Mouse (Mus musculus) adrenal gland, postnatal 10 days (tissue): ENCODE measurements at regions not wholly inside any gene's neighbourhood (a gene's known extent, or its start where the extent isn't known, plus 50 kb on each side); places are given as distances from the start of the nearest gene placed in this dataset.
A peak's percentile ranks its signal among the peaks of the same experiment; 100 is the strongest.

Source experiments
- DNase-seq: peaks from one replicate; pipeline ENCODE4 v3.0.0; 2021; ENCODE audit warnings: mixed read lengths

DNA sequence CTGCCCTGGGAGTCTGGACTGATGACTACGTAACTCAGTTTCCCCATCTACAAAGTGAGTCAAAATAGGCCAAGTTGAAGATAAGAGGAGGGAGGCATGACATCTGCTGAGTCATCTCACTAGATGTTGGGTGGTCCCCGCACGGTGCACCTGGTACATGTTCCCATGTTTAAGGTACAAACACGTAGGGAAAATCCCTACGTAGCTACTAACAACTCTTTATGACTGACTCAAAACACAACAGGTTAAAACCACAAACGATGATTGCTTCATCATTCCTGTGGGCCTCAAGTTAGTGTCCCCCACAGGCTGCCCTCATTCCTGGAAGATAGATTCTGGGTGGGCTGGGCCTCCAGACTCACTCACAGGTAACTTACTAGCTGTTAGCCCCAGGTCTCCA lies 107.7 kb downstream of the Sox9 start:
- DNase-seq, result no peak

DNA sequence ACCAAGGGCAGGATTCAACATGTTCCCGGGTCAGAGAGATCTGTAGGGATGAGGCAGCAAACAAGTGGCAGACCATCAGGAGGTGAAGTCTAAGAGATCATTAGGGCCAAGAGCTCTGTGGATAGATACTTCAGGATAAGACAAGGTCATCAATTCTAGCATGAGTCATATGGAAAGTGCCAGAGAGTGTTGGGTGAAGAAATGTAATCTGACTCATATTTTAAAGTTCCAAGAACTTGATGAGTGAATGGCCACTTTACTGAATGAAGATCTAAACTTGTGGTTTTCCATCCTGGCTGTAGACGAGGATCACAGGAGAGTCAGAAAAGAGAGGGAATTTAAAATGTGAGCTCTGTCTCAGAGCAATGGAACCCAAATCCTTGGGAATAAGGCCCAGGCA lies 115.6 kb downstream of the Sox9 start:
- no peak for DNase-seq

DNA sequence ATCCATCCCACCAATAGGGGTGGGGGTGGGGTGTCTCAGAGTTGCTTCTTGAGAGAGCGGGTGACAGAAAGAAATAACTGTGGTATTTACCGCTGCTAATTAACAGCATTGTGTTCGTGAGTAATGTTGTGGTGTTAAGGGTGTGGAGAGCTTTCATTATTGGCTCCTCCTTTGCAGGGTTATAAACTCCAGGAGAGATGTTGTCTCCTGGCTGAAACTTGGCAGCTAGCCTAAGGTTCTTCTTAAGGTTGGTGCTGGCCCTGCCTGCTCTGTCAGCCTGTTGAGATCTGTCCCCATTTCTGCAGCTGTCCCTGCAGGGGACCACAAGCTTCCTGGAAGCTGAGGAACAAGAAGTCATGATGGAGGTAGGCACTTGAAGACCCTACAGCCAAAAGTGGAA lies 120.6 kb downstream of the Sox9 start:
- DNase-seq, result no peak

DNA sequence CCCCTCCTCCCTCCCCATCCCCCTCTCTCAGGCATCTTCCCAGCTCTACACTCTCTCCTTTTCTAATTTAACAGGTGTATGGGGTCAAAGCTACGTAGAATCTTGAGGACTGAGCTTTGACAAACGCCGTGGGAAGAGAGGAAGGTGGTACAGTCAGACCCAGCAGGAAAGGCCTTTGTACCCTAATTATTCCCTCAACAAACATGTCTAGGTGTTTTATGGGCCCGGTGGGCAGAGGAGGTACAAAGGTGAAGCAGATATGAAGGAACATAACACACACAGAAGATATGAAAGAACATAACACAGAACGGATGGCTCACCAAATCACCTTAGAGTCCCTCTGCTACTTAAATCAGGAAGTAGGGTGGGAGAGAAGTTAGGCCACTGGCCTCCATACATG lies 128.3 kb downstream of the Sox9 start:
- DNase-seq, result no peak

DNA sequence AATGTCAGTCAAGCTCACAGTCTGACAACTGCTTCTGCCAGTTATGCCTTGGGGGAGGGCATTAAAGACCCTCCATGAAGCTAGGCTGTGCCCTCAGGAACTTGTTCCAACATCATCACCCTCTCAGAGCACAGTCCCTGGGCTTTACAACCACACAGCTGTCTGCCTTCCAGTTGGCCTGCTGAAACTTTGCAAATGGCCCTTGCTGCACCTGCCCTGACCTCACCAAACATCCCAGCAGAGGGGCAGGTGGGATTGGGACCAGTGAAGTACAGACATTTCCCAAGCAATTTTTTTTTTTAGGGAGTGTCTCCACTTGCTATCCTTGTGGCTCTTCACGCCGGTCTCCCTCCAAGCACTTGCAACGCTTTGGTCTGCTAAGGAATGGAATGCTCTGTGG lies 130.9 kb downstream of the Sox9 start:
- DNase-seq, result no peak

DNA sequence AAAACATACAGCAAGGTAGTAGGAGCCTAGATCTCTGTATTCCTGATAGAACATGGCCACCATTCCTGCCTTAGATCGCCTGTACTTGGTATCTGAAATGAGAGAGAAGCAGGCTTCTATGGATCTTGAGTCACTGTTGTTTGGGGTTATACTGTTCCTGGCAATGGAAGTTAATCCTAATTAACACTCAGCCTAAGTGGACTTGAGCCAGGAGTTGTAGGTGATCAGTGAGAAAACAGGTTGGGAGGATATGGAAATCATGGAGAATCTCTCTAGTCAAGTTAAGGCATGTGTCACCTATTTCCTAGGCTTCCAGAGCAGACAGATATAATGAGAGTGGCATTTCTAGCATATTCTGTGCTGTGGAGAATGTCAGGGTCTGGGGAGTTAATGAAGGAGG lies 134.9 kb downstream of the Sox9 start:
- no peak for DNase-seq

DNA sequence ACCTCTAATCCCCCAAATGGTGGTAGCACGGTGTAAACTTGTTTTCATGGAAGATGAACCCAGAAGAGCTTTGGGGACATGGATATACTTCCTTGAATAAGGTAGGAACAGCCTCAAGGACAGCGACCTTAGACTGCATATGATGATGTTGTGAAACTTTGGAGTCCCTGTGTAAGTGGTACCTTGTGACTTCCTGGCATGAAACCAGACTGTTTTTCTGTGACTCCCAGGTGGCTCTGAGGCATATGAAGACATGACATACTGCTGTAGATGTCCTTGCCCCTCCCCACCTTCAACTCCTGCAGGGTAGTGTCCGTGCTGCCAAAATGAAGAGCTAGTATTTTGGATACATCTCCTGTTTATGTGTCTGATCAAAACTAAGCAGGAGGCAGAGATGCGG lies 138.1 kb downstream of the Sox9 start:
- no peak for DNase-seq

DNA sequence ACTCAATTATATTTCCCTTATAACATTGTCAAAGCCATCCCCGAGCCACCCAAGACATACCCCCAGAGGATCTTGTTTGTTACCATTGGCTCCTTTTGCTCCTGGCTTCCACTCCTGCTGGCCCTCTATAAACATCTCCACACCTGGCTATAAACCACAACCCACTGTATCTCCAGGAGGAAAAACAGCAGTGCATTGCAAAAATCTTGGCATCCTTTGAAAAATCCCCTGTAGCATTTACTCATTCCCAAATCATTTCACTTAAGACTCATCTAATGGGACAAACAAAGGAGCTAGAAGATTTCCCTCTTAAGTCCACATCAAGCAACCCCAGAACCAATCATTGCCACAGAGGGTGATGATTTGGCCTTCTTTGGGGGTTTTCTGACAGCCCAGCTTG lies 142.6 kb downstream of the Sox9 start:
- DNase-seq, result no peak

DNA sequence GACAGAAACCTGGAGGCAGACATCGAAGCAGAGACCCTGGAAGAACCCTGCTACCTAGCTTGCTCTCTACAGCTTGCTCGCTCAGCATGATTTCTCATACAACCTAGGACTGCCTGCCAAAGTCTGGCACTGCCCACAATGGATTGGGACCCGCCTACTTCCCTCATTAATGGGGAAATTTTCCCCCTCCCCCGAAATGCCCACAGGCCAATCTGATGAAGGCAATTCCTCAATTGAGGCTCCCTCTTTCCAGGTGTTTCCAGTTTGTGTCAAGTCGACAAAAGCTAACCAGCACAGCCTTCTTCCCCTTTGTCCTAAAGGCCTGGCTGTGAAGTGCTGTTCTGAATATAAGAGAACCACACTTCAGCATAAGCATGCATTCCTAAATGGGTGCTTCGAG lies 143.1 kb downstream of the Sox9 start:
- no peak for DNase-seq

DNA sequence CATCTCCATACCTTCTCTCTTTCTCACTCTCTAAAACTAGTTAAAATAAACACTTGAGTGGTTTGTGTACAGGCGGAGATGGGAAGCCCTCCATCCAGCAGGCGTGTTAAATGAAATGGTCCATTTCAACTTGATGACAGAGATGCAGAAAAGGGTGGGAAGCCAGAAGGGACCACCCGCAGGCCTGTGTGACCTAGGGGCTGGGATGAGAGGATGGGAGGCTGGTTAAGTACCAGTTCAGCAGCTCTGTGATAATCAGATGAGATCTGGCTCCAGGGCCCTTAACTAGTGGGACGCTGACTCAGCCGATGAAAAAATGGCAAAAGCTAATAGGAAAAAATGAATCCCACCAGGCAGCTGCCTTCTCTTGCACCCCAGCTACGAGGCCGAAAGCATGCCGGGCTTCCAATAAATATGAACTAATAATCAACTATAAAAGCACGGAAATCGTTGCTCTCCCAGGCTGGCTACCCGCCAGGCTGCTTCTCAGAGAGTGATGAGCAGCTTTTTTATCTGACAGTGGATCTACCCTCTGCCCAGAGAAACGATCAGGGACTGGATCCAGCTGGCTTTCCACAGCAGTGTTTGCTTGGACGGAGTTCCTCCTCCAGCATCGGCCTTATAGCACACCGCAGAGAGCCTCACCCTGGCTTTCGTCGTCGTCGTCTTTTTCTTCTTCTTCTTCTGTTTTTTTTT lies 144.5 kb downstream of the Sox9 start:
- peak; percentile 47 for DNase-seq

DNA sequence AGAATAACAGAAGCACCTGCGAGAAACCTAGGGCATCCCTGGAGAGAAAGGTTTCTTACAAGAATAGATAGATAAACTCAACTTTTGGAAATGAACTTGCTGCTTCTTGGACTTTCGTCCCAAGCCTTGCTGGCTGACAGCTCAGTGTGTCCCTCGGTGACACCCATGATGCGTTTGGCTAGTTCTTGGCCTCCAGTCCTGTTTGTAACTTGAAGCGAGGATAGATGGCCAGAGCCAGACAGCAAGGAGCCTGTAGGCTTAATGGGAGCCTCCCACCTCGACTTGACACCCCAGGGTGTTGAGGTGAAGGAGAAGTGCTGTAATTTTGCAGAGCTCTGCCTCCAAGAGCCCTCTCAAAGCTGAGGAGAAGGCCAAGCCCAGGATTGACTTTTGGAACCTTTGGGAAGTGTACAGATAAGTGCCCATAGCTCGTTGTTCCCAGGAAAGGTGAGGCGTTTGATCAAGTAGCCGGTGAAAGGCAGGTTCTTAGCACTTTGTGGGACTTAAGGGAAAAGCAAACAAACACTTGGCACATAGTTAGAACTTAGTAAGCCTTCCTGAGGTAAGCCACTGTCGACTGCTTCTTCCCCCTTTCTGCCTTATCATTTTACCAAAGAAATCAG lies 148.3 kb downstream of the Sox9 start:
- no peak for DNase-seq

DNA sequence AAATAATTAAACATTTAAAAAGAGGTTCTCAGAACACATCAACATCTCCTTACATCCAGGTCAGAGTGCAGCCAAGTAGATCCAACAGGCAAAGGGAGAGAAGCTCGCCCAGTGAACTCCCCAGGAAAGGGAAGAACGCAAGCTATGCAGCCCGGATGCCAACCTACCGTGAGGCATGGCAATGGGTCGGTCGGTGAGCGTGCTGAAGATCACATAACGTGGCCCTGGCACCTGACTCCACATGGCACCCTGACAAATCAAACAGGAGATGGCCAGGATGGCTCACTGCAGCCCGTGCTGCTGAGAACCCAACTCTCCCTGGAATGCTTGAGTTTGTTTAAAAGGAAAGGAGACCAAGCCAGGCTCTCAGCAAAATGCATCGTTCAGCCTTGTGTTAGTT lies 156.0 kb downstream of the Sox9 start:
- no peak for DNase-seq

DNA sequence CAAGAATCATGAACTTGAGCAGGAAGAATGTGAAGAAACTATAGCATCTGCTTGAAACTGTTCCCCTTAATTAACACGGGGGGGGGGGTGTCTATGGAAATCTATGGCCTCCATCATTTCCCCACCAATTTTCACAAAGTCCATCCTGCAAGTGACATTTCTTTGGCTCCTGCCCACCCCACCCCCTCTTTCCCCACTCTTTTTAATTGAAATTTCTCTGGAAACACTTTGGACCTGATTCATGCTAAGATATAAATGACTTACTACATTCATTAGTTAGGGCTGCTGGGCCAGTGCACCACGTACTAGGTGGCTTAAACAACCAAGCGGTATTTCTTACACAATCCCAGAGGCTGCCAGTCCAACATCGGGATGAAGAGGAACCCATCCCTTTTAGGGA lies 169.4 kb downstream of the Sox9 start:
- no peak for DNase-seq

DNA sequence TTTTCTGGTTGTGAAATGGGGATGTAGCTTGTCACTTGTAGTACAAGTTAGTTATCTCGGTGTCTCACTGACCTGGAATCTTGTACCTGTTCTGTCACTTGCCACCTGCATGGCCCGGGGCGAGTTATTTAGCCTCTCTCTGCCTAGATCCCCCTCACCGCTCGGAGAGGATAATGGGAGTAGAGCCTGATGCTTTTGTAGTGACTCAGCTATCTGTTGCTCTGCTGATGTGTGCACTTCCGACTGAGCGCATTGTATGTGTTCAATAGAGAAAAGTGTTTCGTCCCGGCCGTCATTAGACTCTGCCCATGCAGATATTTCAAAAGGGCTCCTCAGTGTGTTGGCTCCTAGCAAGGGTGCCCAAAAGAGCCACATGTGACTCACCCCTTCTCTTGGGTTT lies 170.3 kb downstream of the Sox9 start:
- DNase-seq, result no peak

DNA sequence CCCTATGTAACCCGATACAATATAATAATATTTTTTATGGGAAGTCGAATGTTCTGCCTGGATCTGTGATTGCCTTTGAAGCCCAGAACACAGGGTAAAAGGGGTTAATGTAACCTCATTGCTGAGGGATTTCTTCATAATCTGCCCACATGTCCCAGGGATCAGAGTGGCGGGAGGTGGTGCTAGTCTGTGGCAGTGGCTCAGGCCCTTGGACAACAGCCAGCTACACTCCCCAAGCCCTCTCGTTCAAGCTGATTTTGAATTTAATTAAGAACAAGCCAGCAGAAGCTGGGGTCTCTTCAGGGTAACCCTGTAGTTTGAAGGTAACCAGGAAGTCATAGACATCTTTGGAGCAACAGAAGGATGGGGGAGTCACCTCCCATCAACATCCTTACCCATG lies 171.5 kb downstream of the Sox9 start:
- peak; percentile 8 for DNase-seq

DNA sequence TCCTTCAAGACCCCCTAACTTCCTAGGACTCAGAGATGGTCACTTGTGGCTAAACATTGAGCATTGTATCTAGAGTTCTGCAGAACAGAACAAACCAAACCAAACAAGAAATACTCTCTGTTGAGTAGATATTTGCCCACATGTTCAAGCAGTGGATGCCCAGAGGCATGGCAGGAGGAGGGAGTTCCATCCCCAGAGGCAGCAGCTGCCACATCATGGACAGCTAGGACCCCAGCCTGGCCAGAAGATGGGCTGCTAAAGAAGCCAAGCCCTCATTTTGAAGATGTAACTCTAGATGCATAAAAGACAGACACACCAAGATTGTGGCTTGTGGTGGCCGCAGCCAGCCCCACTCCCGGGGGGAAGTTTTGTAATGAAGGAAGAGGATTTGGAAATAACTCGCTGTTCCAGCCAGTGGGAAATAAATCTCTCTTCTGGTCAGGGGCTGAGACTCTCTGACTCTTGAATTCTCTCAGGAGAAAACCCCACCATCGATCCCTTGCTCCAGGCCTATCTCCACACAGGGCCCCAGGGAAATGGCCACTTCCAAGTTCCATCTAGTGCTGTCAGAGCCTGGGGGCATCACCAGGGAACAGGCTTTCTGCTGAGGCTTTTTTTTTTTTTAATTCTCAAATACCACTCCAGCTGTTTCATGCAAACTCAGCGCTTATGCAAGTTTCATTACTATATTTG lies 174.9 kb downstream of the Sox9 start:
- DNase-seq, result peak; percentile 37

DNA sequence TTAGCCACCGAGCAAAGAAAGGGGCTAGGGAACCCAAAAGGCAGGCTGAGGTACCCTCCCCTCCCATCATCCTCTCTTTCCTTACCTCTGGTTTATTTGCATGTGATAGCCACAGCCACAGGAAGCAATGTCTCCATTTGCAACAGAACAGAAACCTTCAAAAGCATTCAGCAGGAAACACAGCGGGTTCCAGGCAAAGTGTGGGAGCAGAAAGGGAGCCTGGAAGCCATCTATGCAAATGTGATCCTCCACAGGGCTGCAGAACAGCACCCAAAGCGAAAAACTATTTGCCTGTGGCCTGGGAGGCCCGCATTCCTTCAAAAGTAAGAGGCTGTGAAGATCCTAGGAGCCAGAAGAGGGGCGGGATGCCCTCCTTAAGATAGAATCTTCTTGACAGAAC lies 177.6 kb downstream of the Sox9 start:
- DNase-seq, result no peak

DNA sequence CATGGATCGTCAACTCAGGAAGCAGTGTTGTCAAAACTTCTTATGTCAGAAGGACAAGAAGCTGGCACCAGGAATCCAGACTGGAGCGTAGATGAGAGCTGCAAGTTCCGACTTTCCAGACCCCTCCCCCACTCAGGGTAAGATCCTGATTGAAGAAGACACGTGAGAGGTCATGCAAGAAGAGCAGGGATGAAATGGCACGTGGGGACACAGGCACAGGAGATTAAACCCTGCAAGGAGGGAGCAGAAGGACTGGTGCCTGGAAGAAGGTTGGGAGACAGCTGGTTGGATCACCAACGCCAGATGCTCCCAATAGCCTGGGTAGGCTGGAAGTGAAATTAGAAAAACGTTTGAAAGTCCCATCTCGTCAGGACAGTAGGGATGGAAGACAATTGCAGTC lies 191.3 kb downstream of the Sox9 start:
- DNase-seq, result no peak

DNA sequence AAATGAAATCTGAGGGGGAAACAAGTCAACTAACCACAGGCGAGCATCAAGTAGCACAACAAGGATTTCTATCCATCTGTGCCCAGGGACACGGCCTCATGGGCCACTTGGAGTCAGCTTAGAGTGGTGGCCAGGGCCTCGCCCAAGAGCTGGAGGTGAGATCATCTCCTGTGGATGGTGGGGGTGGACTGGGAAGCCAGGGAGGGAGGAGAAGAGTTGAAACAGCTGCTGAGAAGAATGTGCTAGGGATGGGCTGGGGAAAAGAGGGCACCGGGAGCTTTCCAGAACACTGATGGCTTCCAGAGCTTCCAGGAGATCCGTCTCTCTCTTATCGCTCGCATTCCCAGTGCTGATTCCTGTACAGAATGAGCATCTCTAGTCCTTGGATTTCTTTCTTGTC lies 192.9 kb downstream of the Sox9 start:
- no peak for DNase-seq

DNA sequence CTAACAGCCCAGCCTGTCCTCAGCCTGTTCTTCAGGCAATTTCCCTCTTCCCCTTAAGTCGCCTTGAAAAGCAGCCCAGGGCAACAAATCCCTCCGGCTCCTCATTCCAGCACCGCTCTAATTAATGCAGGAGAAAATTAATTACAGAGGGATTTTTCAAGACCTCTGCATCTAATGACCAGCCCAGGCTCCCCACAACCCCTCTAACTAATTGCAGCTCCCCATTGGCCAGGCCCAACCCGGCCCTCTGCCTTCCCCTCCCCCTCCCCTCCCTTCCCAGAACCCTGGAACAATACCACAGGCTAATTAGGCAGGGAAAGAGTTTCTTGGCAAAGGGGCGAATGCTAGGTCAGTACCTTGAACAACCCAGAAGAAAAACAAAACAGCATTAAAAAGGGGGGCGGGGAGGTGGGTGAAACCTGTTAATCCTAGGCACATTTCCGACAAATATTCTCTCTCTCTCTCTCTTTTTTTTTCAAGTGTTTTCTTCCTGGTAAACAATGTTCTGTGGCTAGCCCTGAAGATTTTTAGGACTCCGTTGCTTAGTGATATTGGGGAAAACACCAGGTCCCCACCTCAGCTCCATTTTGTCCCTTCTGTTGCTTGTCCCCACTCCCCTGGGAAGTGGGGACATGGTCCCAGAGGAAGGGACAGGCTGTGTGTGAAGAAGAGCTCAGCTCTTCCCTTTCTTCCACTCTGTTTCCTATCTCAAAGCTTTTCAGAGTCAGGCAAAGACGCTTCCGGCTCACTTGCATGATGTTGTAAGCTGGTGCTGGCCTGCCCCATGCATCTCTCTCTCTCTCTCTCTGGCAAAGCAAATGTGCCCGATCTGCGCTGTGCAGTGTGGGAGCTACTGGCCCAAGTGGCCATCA lies 195.1 kb downstream of the Sox9 start:
- no peak for DNase-seq

DNA sequence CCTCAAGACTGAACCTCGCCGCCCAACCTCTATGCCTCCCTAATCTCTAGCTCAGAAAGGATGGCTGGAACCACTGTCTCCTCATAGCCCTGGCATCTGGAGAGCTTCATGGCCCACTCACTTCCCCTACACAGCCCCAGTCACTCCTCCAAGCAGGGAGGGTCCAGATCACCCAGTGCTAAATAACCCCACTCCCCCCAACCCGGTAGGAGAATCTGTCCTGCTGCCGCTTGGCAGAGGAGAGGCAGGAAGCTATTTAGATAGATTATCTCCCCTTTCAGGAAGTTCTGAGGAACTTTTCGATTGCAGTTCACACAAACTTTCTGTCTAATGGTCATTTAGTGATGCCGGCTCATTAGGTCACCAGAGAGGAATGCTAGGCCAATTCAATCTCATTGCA lies 196.9 kb downstream of the Sox9 start:
- no peak for DNase-seq

DNA sequence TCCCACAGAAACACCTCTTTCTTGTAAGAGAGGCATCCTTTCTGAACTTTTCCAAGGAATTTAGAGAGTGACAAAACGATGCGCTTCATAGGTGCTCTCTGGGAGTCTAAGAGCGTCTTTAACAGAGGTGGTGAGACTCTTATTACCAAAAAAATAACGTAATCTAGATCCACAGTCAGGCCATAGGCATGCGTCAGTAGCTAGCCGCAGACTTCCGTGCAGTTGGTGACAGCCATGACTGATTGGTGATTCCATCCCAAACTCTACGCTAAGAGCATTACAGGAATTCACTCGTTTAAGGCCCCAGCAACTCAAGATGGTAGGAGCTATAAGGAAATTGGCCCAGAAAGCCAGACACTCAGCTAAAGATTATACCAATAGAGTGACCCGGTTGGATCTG lies 197.4 kb downstream of the Sox9 start:
- DNase-seq, result no peak

DNA sequence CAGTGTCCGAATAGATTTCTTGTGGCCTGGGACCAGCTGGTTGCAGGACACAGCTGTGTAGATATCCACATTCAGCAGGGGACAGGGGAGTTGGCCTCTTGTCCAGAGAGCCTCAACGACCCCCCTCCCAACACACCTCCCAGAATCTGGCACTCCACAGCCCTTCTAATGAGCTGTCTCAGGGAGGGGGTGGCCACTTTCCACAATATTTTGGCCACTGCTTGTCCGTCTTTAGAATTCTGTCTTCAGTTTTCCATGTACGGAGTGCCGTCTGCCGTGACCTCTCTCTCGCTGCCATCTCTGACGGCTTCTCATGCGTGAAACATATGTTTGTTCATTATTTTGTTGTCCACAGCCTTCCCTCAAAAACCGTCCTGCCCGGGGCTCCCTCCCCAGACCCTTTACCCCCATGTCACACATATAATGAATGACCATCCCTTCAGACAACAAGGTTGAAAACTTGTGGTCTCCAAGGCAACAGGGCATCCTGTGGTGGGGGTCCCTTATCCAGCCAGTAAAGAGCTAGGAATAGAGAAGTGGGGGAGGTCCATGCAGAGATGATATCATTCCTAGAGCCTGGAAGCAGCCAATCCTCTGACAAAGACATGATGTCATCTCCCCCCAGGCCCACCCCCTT lies 200.3 kb downstream of the Sox9 start:
- no peak for DNase-seq
